Mouse (Mus musculus): Measurements from ENCODE around the gene Dmrt1.
A peak's percentile ranks its signal among the peaks of the same experiment; 100 is the strongest.

The Dmrt1 gene

GRCm38 (mm10) chr19:25622291-25623251 is 117.2 kb downstream of the Dmrt1 start:
- peak; percentile 12 for DNase-seq (ENCODE audit: low spot score)

GRCm38 (mm10) chr19:25628490-25628889 is 123.1 kb downstream of the Dmrt1 start:
- DNase-seq (ENCODE audit: low spot score) = peak; percentile 19

GRCm38 (mm10) chr19:25635119-25635518 is 129.7 kb downstream of the Dmrt1 start:
- DNase-seq (ENCODE audit: low spot score) = no peak

- peak; percentile 19 for DNase-seq (ENCODE audit: low spot score)
These were observed 130.3 kb downstream of the Dmrt1 start for GRCm38 (mm10) chr19:25635622-25636244.

- no peak for DNase-seq (ENCODE audit: low spot score)
These were observed 133.4 kb downstream of the Dmrt1 start for GRCm38 (mm10) chr19:25638766-25639361.

GRCm38 (mm10) chr19:25641786-25642185 is 136.4 kb downstream of the Dmrt1 start:
- DNase-seq (ENCODE audit: low spot score) = no peak

- no peak for DNase-seq (ENCODE audit: low spot score)
These were observed 141.7 kb downstream of the Dmrt1 start for GRCm38 (mm10) chr19:25647136-25647535.

DNA sequence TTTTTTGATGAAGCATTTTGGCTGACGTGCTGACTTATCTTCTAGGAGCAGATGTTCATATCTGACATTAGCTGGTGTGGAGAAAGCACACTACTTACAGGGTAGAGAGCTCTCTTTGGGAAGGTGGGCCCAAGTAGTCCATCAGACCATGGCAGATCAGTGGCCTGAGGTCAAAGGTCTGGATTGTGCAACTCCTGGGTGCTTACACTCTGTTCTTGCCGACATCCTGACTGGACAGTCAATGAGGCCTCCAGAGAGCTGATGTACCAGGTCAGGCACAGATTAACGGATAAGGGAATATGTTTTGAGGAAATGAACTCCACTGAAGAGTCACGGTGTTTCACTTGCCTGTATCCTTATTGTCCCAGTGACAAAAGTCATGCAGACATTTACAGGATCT is 143.3 kb downstream of the Dmrt1 start:
- DNase-seq (ENCODE audit: low spot score) = no peak

- DNase-seq (ENCODE audit: low spot score) = no peak
These were observed 145.1 kb downstream of the Dmrt1 start for GRCm38 (mm10) chr19:25650474-25650873.

DNA sequence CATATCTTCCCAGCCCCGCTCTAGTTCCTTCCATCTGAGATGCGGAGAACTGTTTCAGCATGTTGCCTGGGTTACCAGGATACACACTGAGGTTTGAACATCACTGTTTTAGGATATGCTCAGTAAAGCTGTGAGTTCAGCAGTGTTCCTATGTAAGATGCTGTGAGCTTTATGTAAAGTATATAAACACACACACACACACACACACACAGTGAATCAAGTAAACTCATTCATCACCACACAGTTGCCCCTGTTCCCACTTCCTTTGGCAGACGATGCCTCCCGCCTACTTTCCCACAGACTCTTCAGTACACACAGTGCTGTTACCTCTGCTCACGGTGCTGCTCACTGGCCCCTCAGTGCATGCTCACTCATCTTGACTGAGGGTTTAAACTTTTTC is 147.1 kb downstream of the Dmrt1 start:
- no peak for DNase-seq (ENCODE audit: low spot score)
